Mouse (Mus musculus) midbrain, embryonic 12.5 days (tissue): ENCODE measurements at regions not wholly inside any gene's neighbourhood (a gene's known extent, or its start where the extent isn't known, plus 50 kb on each side); places are given as distances from the start of the nearest gene placed in this dataset. TPM values are rescaled to one million over a fixed set of nuclear protein-coding genes. Genes with fewer than 3 reads are reported as not detected.

Experiments used
- microRNA-seq: library from miRNA; unstranded; fragments of <30 nt; microRNA quantifications from one replicate; pipeline ENCODE4, GENCODE M21; 2017

Small RNAs in the stretch of these regions (microRNA-seq; reads per million reads assigned to microRNA genes)
- gene Gm22118: not detected
